Mouse (Mus musculus): ENCODE data around the gene Gm20388. TPM values are rescaled to one million over a fixed set of nuclear protein-coding genes. Genes with fewer than 3 reads are reported as not detected.
"Not testable (repeated sequence)": the region's sequence is repeated elsewhere in the genome, so short reads cannot be mapped to it uniquely, and the experiment has no call there.

Gm20388 gene
- total RNA-seq, 2 experiments from 2014 or later = 2.4 to 2.6 TPM

DNA sequence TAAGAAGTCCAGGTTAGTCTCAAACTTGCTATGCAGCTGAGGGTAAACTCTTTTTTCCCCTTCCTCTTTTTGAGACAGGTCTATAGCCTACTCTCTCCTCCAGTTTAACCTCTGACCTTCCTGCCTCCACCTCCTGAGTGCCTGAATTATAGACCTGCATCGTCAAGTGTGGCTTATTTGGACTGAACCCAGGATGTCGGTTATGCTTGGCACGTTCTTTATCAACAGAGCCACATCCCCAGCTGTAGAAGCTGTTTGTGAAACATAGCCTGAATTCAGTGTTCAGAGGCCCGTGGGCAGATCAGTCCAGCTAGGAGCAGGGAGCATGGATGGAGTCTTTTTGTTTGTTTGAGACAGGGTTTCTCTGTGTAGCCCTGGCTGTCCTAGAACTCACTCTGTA lies 3541.5 kb downstream of the Gm20388 start:
- no peak for DNase-seq (ENCODE audit: extremely low spot score in 1 of 2, low spot score in 2 of 2)
- no peak overlapping the region for H3K27ac ChIP-seq
- intact Hi-C loops (cut with DNase I) = no loop called here
- no peak overlapping the region for H3K4me3 ChIP-seq
- no peak for TF ChIP-seq CTCF (IDR thresholded peaks at IDR 0.05)

DNA sequence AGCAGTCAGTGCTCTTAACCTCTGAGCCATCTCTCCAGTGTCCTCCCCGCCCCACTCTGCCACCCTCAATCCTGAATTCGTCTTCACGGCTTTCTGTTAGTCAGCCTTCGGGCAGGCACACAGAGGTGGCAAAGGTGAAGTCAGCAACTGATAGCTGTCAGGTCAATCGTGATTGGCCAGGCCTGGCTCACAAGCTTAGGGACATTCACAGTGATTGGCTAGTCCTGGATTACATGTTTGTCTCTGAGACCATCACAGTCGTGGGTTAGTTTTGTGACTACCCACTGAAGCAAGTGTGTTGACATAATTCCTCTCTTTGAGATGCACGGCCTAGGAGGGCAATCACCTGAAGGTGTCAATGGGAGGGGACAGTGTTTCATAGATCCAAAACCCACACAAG lies 3542.7 kb downstream of the Gm20388 start:
- no peak overlapping the region for H3K27ac ChIP-seq
- no peak for DNase-seq (ENCODE audit: extremely low spot score in 1 of 2, low spot score in 2 of 2)
- intact Hi-C loops (cut with DNase I) = no loop called here
- H3K4me3 ChIP-seq = no peak overlapping the region
- no peak for TF ChIP-seq CTCF (IDR thresholded peaks at IDR 0.05)

DNA sequence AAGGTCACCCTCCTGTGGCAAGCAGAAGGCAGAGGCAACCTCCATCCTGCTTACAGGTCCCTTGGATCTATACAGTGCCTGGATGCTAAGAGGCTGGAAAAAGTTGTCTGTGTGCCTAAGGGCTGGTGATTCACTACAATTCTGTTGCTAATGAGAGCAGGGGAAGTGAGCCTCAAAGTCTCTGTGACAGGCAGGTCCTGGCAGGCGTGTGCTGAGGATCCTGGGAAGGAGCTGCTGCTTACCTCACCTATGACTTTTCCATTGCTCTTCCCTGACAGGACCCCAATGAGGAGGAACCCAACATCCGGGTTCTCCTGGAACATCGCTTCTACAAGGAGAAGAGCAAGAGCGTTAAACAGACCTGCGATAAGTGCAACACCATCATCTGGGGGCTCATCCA lies 3543.3 kb downstream of the Gm20388 start:
- intact Hi-C loops (cut with DNase I) = no loop called here
- DNase-seq (ENCODE audit: extremely low spot score in 1 of 2, low spot score in 2 of 2) = no peak
- Histone ChIP-seq H3K4me3 (no peak overlapping the region), H3K27ac (no peak overlapping the region)
- TF ChIP-seq CTCF (IDR thresholded peaks at IDR 0.05) = no peak

DNA sequence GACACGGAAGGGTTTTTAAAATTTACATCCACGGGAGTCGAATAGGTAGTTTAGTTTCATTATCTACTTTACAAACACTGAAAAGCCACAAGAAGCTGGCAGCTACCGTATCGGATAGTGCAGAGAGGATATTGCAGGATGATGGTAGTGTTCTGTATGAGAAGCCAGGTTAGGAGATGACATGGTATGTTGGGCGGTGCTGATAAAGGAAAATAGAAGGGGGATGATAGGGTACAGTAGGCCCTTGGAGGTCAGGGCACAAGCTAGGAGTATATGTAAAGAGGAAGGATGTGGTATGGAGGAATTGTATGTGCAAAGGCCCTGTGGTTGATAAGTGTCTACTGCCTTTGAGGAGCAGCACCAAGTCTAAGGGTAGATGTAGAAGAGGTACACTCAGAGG lies 3543.9 kb downstream of the Gm20388 start:
- Histone ChIP-seq H3K27ac (no peak overlapping the region), H3K4me3 (no peak overlapping the region)
- intact Hi-C loops (cut with DNase I) = no loop called here
- DNase-seq (ENCODE audit: extremely low spot score in 1 of 2, low spot score in 2 of 2) = no peak
- no peak for TF ChIP-seq CTCF (IDR thresholded peaks at IDR 0.05)

DNA sequence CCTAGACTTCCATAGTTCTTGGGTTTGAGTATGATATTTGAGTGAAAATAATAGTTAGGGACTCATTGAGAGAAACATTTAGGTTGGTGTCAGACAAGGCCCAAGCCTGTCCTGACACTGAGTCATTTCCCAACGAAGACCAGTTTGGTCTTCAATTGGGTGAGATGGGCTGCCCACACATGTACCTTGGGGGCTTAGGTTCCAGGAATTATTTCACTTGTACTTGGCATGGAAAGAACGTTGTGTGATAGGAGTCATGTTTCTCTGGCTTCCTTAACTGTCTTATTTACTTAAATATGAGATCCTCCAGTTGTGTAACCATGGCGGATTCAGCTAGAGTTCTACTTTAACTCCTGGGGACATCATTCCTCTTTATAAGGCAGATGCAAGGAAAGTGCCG lies 3553.0 kb downstream of the Gm20388 start:
- DNase-seq (ENCODE audit: extremely low spot score in 1 of 2, low spot score in 2 of 2) = no peak
- TF ChIP-seq CTCF (IDR thresholded peaks at IDR 0.05) = no peak
- H3K4me3 ChIP-seq = no peak overlapping the region
- H3K27ac ChIP-seq = no peak overlapping the region
- intact Hi-C loops (cut with DNase I) = no loop called here

DNA sequence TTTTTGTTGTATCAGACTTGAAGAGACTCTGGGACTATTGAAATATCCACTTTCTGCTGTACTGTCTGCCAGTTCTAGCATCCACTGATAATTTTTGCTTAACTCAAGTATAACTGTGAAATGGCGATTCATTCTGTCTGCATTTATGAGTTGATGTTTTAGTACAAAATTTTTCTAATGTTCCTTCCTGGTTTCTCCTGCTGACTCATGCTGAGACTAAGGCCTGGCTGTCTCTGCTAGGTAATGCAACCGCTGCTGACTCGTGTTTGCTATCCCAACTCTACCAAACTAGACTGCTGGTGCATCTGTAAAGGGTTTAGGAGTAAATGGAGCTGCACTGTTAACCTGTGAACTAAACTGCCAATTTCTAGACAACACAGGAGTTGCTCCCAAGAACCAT lies 3556.8 kb downstream of the Gm20388 start:
- Histone ChIP-seq H3K4me3 (no peak overlapping the region), H3K27ac (no peak overlapping the region)
- TF ChIP-seq CTCF (IDR thresholded peaks at IDR 0.05) = no peak
- DNase-seq (ENCODE audit: extremely low spot score in 1 of 2, low spot score in 2 of 2) = no peak
- intact Hi-C loops (cut with DNase I) = no loop called here

DNA sequence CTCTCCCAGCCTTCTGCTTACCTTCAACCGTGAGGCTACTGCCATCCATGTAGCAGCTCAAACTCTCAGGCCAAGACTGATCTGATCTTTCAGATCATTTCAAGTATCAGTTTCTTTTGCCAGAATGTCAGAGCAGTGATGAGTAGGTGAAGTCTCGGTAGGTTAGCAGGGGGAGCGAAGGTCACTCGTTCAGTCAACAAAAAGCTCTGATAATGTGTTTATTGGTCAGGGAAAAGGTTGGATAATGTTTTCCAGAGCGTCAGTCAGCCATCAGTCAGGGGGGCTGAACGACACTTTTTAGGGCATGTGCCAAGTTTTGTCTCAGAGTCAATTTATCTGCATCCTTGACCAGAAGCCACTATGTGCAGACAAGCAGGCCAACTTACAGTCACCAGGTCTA lies 3562.3 kb downstream of the Gm20388 start:
- H3K4me3 ChIP-seq; DNase-seq (ENCODE audit: extremely low spot score in 1 of 2, low spot score in 2 of 2); H3K27ac ChIP-seq; intact Hi-C loops (cut with DNase I): not testable (repeated sequence)

DNA sequence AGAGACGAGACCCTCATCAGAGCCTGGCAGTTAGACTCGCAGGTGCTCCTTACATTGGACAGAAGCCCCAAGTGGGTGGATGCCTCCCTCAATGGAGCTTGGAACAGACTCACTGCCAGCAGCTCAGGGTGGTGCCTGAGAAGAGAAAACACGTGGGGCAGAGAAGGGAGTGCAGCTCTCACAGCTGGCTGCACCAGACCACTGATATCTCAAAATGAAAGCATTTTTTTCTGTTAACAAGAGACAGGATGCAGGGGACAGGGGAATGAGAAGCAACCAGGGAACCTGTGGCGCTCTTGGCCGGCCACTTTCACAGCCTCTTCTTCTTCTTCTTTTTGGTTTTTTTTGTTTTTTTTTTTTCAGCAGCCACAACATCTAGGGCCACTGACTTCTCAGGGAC lies 3563.9 kb downstream of the Gm20388 start:
- intact Hi-C loops (cut with DNase I); H3K4me3 ChIP-seq; H3K27ac ChIP-seq; DNase-seq (ENCODE audit: extremely low spot score in 1 of 2, low spot score in 2 of 2): not testable (repeated sequence)

DNA sequence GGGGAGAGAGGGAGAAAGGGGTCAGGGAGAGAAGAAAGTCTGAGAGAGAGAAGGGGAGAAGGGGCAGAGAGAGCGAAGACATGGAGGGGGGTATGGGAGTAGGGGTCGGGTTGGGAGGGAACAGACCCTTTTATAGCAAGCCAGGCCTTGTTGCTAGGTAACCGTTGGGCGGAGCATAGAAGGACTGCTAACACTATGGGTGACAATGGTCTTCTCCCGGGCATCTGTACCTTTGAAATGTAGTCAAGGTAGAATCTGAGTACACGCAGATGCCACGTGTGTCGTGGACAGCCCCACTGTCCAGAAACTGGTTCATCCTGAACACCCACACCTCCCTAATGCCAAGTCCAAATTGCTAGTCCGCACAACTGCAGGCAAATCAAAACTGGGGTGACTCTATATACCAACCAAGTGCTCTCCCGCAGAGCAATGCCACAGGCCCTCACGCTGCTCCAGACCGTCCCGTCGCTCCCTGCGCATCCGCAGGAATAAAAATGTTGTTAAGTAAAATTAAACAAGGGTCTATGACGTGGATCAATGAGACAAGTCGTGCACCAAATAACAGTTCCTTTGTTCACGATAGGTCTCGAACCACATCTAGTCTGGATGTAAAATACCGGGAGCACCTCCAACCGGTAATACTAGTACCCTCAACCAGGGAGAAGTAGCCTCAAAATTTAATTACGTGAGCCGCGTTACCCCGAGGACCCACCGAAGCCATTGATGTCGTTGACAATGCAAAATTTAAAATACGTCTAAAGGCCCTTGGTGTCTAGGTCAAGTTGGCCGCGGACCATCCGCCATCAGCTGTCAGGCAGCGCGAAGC lies 3566.5 kb downstream of the Gm20388 start:
- peak overlapping the region; percentile 98 for H3K27ac ChIP-seq
- peak overlapping the region; percentile 97 for H3K4me3 ChIP-seq
- TF ChIP-seq CTCF (IDR thresholded peaks at IDR 0.05) = no peak
- DNase-seq (ENCODE audit: extremely low spot score in 1 of 2, low spot score in 2 of 2) = peak in 1 of 2 experiments; percentile 30
- intact Hi-C loops (cut with DNase I) = loop anchor here (5.0 kb wide), 1 partner anchor 35 kb away; no protein-coding TSS in a partner anchor

DNA sequence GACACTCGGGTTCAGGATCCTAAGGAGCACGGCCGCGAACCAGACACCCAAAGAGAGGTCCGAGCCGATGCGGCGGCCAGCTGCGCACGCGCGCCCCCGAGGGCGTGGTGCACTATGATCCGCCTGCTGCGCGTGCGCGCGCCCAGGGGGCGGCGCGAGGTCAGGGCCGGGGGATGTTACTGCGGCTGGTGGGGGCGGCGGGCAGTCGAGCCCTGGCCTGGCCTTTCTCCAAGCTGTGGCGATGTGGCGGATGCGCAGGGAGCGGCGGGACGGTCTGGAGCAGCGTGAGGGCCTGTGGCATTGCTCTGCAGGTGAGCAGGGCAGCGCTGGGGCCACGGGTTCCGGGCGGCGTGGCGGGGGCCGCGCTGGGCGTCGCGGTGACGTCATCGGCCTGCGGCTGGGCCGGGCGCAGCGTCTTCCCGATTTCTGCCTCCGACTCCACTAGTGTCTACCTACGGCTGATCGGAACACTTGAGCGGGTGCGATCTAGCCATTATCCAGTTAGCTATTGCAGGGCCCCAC lies 3567.2 kb downstream of the Gm20388 start, which contains the start of gene Afg3l1:
Gene Afg3l1, plus strand, starts transcription at position 167 of the 522 bp plus-strand sequence.
- intact Hi-C loops (cut with DNase I) = loop anchor here (5.0 kb wide), 1 partner anchor 35 kb away; no protein-coding TSS in a partner anchor
- TF ChIP-seq CTCF (IDR thresholded peaks at IDR 0.05) = no peak
- DNase-seq (ENCODE audit: extremely low spot score in 1 of 2, low spot score in 2 of 2) = peak; percentile 92 to 93
- peak within 1 kb of the TSS; percentile 97 for H3K4me3 ChIP-seq
- H3K27ac ChIP-seq = peak within 1 kb of the TSS; percentile 98

DNA sequence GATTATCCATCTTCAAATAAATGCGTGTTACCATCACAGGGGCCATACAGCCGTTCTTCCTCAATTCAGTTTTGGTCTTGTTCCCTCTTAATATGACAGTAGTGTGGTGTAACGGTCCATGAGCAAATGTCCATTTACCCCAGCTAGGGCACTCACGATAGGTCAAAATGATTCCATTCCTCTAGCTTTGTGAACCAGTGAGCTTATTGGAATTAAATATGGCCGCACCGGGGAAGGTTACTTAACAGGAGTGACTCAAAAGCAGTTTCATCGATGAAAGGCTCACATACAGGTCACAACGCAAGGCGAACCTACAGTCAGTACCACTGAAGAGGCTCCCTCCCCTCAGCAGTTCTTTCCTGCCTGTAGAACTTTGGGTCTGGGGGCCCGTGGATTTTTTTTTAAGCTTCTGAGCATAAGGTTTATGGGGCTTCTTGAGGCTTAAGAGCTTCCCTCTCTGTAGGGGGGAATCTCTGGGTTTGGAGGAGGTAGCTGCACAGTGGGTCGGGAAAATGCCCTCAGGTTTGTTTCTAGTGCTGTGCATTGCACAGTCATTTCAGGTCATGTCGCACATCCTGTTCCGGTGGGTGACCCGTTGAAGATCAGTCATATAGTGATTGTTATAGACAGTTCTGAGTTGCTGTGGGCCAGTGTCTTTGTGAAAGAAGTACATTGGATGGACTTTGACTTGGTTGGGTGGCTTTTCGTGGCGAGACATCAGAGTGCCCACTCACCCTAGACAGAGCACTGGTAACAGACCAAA lies 3568.0 kb downstream of the Gm20388 start:
- Histone ChIP-seq H3K4me3 (peak overlapping the region; percentile 97), H3K27ac (peak overlapping the region; percentile 98)
- intact Hi-C loops (cut with DNase I) = loop anchor here (5.0 kb wide), 1 partner anchor 36 kb away; no protein-coding TSS in a partner anchor
- no peak for TF ChIP-seq CTCF (IDR thresholded peaks at IDR 0.05)
- no peak for DNase-seq (ENCODE audit: extremely low spot score in 1 of 2, low spot score in 2 of 2)

DNA sequence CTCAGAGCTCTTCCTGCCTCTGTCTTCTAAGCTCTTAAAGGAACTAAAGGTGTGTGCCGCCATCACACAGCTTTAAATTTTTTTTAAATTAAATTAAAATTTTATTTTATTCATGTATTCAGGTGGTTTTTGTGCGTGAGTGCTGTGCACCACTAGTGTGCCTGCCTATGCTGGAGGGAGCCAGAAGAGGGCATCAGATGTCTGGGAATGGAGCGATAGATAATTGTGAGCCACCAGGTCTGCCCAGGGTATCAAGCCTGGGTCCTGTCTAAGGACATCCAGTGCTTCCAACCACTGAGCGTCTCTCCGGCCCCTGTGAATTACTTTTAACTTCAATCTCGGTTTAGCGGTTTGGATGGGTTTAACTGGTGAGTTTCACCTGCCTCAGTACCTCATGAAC lies 3572.0 kb downstream of the Gm20388 start:
- no peak for DNase-seq (ENCODE audit: extremely low spot score in 1 of 2, low spot score in 2 of 2)
- intact Hi-C loops (cut with DNase I) = no loop called here
- Histone ChIP-seq H3K27ac (no peak overlapping the region), H3K4me3 (no peak overlapping the region)
- peak; percentile 38 for TF ChIP-seq CTCF (IDR thresholded peaks at IDR 0.05)
